Mouse (Mus musculus) neural tube, embryonic 12.5 days (tissue): Measurements from ENCODE around the gene Otc. TPM values are rescaled to one million over a fixed set of nuclear protein-coding genes. Genes with fewer than 3 reads are reported as not detected.

Source experiments
- ATAC-seq: fragments of 200-750 bp; cut with Nextera tagmentation; 2 replicates; pipeline ENCODE4 v1.8.0; 2017; ENCODE audit warnings: low read depth, mild to moderate bottlenecking, moderate TSS enrichment, moderate library complexity; ENCODE audit not compliant: low FRiP score
- H3K27ac ChIP-seq: fragments of 300-500 bp; sonication (generic); 2 replicates; pipeline ENCODE4 v1.5.1; 2016
- H3K27me3 ChIP-seq: fragments of 300-500 bp; sonication (generic); replicated peaks from 2 replicates; pipeline ENCODE4 v1.6.1; 2016; ENCODE audit warnings: mild to moderate bottlenecking
- H3K36me3 ChIP-seq: fragments of 300-500 bp; sonication (generic); 2 replicates; pipeline ENCODE4 v1.6.1; 2016; ENCODE audit warnings: mild to moderate bottlenecking
- H3K4me1 ChIP-seq: fragments of 300-500 bp; sonication (generic); 2 replicates; pipeline ENCODE4 v1.6.1; 2016
- H3K4me2 ChIP-seq: fragments of 300-500 bp; sonication (generic); replicated peaks from 2 replicates; pipeline ENCODE4 v1.6.1; 2016; ENCODE audit warnings: mild to moderate bottlenecking
- H3K4me3 ChIP-seq: fragments of 300-500 bp; sonication (generic); 2 replicates; pipeline ENCODE4 v1.5.1; 2016
- H3K9ac ChIP-seq: fragments of 300-500 bp; sonication (generic); 2 replicates; pipeline ENCODE4 v1.6.1; 2016; ENCODE audit warnings: mild to moderate bottlenecking
- H3K9me3 ChIP-seq: fragments of 300-500 bp; sonication (generic); 2 replicates; pipeline ENCODE4 v1.6.1; 2016; ENCODE audit warnings: mild to moderate bottlenecking
- WGBS: fragments of 180-500 bp; shearing (Covaris S2); methylation state at CpG from one replicate; pipeline ENCODE4 v1.1.7; 2016; 5-methylcytosine and 5-hydroxymethylcytosine counted together
- polyA plus RNA-seq: library from polyadenylated mRNA; unstranded; fragments of >200 nt; fragmentation: Nextera tagmentation; extraction: Ambion mirVana; gene quantifications from 2 replicates; pipeline ENCODE4 v1.2.1, GENCODE M21; 2016

Gene Otc
- polyA plus RNA-seq, 1 experiment from 2014 or later: not detected

- Histone ChIP-seq H3K36me3 (no peaks in the 10 kb centered on the region), H3K27me3 (no peaks in the 10 kb centered on the region), H3K4me1 (no peaks in the 10 kb centered on the region), H3K9me3 (no peaks in the 10 kb centered on the region), H3K27ac (no peak overlapping the region), H3K4me3 (no peak overlapping the region), H3K4me2 (no peak overlapping the region), H3K9ac (no peak overlapping the region)
- ATAC-seq: no peak
- 90% methylated on average over 4 of the region's 4 CpGs for WGBS
These were observed 16.8 kb downstream of the Otc start for GRCm38 (mm10) chrX:10268761-10269437.

GRCm38 (mm10) chrX:10297341-10297740 is 45.2 kb downstream of the Otc start:
- Histone ChIP-seq H3K27ac (no peak overlapping the region), H3K36me3 (no peaks in the 10 kb centered on the region), H3K9me3 (no peaks in the 10 kb centered on the region), H3K4me1 (no peaks in the 10 kb centered on the region), H3K4me2 (no peak overlapping the region), H3K27me3 (no peaks in the 10 kb centered on the region), H3K9ac (no peak overlapping the region), H3K4me3 (no peak overlapping the region)
- WGBS: 87% methylated on average over 14 of the region's 14 CpGs
- ATAC-seq: no peak

- H3K9ac ChIP-seq: no peak overlapping the region
- H3K4me2 ChIP-seq: no peak overlapping the region
- H3K9me3 ChIP-seq: no peaks in the 10 kb centered on the region
- no peak overlapping the region for H3K4me3 ChIP-seq
- ATAC-seq: no peak
- WGBS: 83% methylated on average over 4 of the region's 4 CpGs
- no peak overlapping the region for H3K27ac ChIP-seq
- no peaks in the 10 kb centered on the region for H3K27me3 ChIP-seq
- no peaks in the 10 kb centered on the region for H3K4me1 ChIP-seq
- H3K36me3 ChIP-seq: no peaks in the 10 kb centered on the region
These were observed 66.1 kb downstream of the Otc start for GRCm38 (mm10) chrX:10318176-10318575.

- WGBS: 64% methylated on average over 1 of the region's 1 CpGs
- no peak overlapping the region for H3K4me2 ChIP-seq
- no peak overlapping the region for H3K4me3 ChIP-seq
- no peak overlapping the region for H3K9ac ChIP-seq
- no peaks in the 10 kb centered on the region for H3K27me3 ChIP-seq
- H3K36me3 ChIP-seq: no peaks in the 10 kb centered on the region
- ATAC-seq: no peak
- no peaks in the 10 kb centered on the region for H3K4me1 ChIP-seq
- no peaks in the 10 kb centered on the region for H3K9me3 ChIP-seq
- H3K27ac ChIP-seq: no peak overlapping the region
These were observed 78.1 kb downstream of the Otc start for GRCm38 (mm10) chrX:10330246-10330645.

- no peak overlapping the region for H3K9ac ChIP-seq
- WGBS: 97% methylated on average over 1 of the region's 1 CpGs
- H3K4me3 ChIP-seq: no peak overlapping the region
- H3K4me2 ChIP-seq: no peak overlapping the region
- H3K27me3 ChIP-seq: no peaks in the 10 kb centered on the region
- no peaks in the 10 kb centered on the region for H3K9me3 ChIP-seq
- no peak for ATAC-seq
- H3K4me1 ChIP-seq: no peaks in the 10 kb centered on the region
- H3K36me3 ChIP-seq: no peaks in the 10 kb centered on the region
- no peak overlapping the region for H3K27ac ChIP-seq
These were observed 79.6 kb downstream of the Otc start for GRCm38 (mm10) chrX:10331749-10332148.

GRCm38 (mm10) chrX:10336816-10337215 is 84.7 kb downstream of the Otc start:
- H3K36me3 ChIP-seq: no peaks in the 10 kb centered on the region
- H3K27ac ChIP-seq: no peak overlapping the region
- H3K4me2 ChIP-seq: no peak overlapping the region
- no peaks in the 10 kb centered on the region for H3K9me3 ChIP-seq
- H3K27me3 ChIP-seq: no peaks in the 10 kb centered on the region
- ATAC-seq: no peak
- 56% methylated on average over 2 of the region's 2 CpGs for WGBS
- no peak overlapping the region for H3K9ac ChIP-seq
- H3K4me3 ChIP-seq: no peak overlapping the region
- no peaks in the 10 kb centered on the region for H3K4me1 ChIP-seq

GRCm38 (mm10) chrX:10355867-10356266 is 103.8 kb downstream of the Otc start:
- Histone ChIP-seq H3K9ac (no peak overlapping the region), H3K4me3 (no peak overlapping the region), H3K4me1 (no peaks in the 10 kb centered on the region), H3K36me3 (no peaks in the 10 kb centered on the region), H3K27me3 (no peaks in the 10 kb centered on the region), H3K4me2 (no peak overlapping the region), H3K9me3 (no peaks in the 10 kb centered on the region), H3K27ac (no peak overlapping the region)
- no peak for ATAC-seq
- 64% methylated on average over 4 of the region's 4 CpGs for WGBS

Other genes with a start within 250 kb of the Otc start
- gene Srpx, start 134.6 kb upstream of the Otc start, polyA plus RNA-seq: 5.8 and 6.7 TPM in 2 replicates
- 39.7 and 40.5 TPM in 2 replicates for gene Rpgr, start 35.4 kb upstream of the Otc start, polyA plus RNA-seq
- gene Tspan7, start 232.9 kb downstream of the Otc start, polyA plus RNA-seq: 116 and 130 TPM in 2 replicates